Mouse (Mus musculus): ENCODE measurements around the gene Rad51b. TPM values are rescaled to one million over a fixed set of nuclear protein-coding genes. Genes with fewer than 3 reads are reported as not detected.
A peak's percentile ranks its signal among the peaks of the same experiment; 100 is the strongest.

Rad51b gene
- polyA plus RNA-seq, 1 experiment from 2014 or later, result 4.7 TPM

- no peaks in the 10 kb centered on the region for H3K27me3 ChIP-seq (ENCODE audit: control insufficient read depth, insufficient read depth, low read length)
- no peak overlapping the region for H3K4me2 ChIP-seq (ENCODE audit: low read depth)
- no peak for DNase-seq (ENCODE audit: low spot score)
- H3K4me1 ChIP-seq (ENCODE audit: control insufficient read depth, insufficient read depth, low read length), result no peaks in the 10 kb centered on the region
- no peak overlapping the region for H3K27ac ChIP-seq (ENCODE audit: low read depth, low read length)
- H3K9ac ChIP-seq (ENCODE audit: low read length), result no peak overlapping the region
- no peak for ATAC-seq (ENCODE audit: insufficient read depth, low FRiP score, low TSS enrichment)
- peaks cover 8% of the 10 kb centered on the region; the same call in 1 of the 2 replicates for H3K9me3 ChIP-seq (ENCODE audit: control insufficient read depth, low read length)
- no peaks in the 10 kb centered on the region for H3K36me3 ChIP-seq (ENCODE audit: control insufficient read depth, insufficient read depth, low read length)
- no peak overlapping the region for H3K4me3 ChIP-seq (ENCODE audit: low read depth, low read length)
Measured at GRCm38 (mm10) chr12:79725711-79726110, 428.6 kb downstream of the Rad51b start.

- 93% methylated on average over 1 of the region's 2 CpGs for WGBS
- no peak overlapping the region for H3K4me3 ChIP-seq (ENCODE audit: low read depth, low read length)
Measured at GRCm38 (mm10) chr12:79726116-79726515, 429.0 kb downstream of the Rad51b start.

GRCm38 (mm10) chr12:79726959-79727358, 429.9 kb downstream of the Rad51b start:
- Histone ChIP-seq H3K4me3 (ENCODE audit: low read depth, low read length) (no peak overlapping the region), H3K27ac (ENCODE audit: low read depth, low read length) (no peak overlapping the region), H3K36me3 (ENCODE audit: control insufficient read depth, insufficient read depth, low read length) (no peaks in the 10 kb centered on the region), H3K27me3 (ENCODE audit: control insufficient read depth, insufficient read depth, low read length) (no peaks in the 10 kb centered on the region), H3K4me2 (ENCODE audit: low read depth) (no peak overlapping the region), H3K9me3 (ENCODE audit: control insufficient read depth, low read length) (peaks cover 8% of the 10 kb centered on the region; the same call in 1 of the 2 replicates), H3K4me1 (ENCODE audit: control insufficient read depth, insufficient read depth, low read length) (no peaks in the 10 kb centered on the region), H3K9ac (ENCODE audit: low read length) (no peak overlapping the region)
- ATAC-seq (ENCODE audit: insufficient read depth, low FRiP score, low TSS enrichment), result no peak
- DNase-seq (ENCODE audit: low spot score), result no peak

More at GRCm38 (mm10) chr12:79726116-79726515, 429.0 kb downstream of the Rad51b start:
- no peak for DNase-seq (ENCODE audit: low spot score)
- H3K4me2 ChIP-seq (ENCODE audit: low read depth), result no peak overlapping the region
- no peaks in the 10 kb centered on the region for H3K27me3 ChIP-seq (ENCODE audit: control insufficient read depth, insufficient read depth, low read length)
- H3K4me1 ChIP-seq (ENCODE audit: control insufficient read depth, insufficient read depth, low read length), result no peaks in the 10 kb centered on the region
- no peak overlapping the region for H3K9ac ChIP-seq (ENCODE audit: low read length)
- H3K27ac ChIP-seq (ENCODE audit: low read depth, low read length), result no peak overlapping the region
- H3K9me3 ChIP-seq (ENCODE audit: control insufficient read depth, low read length), result peaks cover 8% of the 10 kb centered on the region; the same call in 1 of the 2 replicates
- no peaks in the 10 kb centered on the region for H3K36me3 ChIP-seq (ENCODE audit: control insufficient read depth, insufficient read depth, low read length)
- no peak for ATAC-seq (ENCODE audit: insufficient read depth, low FRiP score, low TSS enrichment)

GRCm38 (mm10) chr12:79729926-79730506, 432.9 kb downstream of the Rad51b start:
- Histone ChIP-seq H3K4me3 (ENCODE audit: low read depth, low read length) (no peak overlapping the region), H3K9ac (ENCODE audit: low read length) (no peak overlapping the region), H3K4me1 (ENCODE audit: control insufficient read depth, insufficient read depth, low read length) (no peaks in the 10 kb centered on the region; the same call in 1 of the 2 replicates), H3K4me2 (ENCODE audit: low read depth) (no peak overlapping the region), H3K27me3 (ENCODE audit: control insufficient read depth, insufficient read depth, low read length) (no peaks in the 10 kb centered on the region), H3K36me3 (ENCODE audit: control insufficient read depth, insufficient read depth, low read length) (no peaks in the 10 kb centered on the region), H3K9me3 (ENCODE audit: control insufficient read depth, low read length) (peaks cover 8% of the 10 kb centered on the region; the same call in 1 of the 2 replicates), H3K27ac (ENCODE audit: low read depth, low read length) (peak overlapping the region; percentile 11; the same call in 1 of the 2 replicates)
- DNase-seq (ENCODE audit: low spot score) (no peak), ATAC-seq (ENCODE audit: insufficient read depth, low FRiP score, low TSS enrichment) (no peak)
- WGBS, result 70% methylated on average over 5 of the region's 5 CpGs

GRCm38 (mm10) chr12:79731905-79732304, 434.8 kb downstream of the Rad51b start:
- H3K4me2 ChIP-seq (ENCODE audit: low read depth), result no peak overlapping the region
- H3K4me1 ChIP-seq (ENCODE audit: control insufficient read depth, insufficient read depth, low read length), result no peaks in the 10 kb centered on the region; the same call in 1 of the 2 replicates
- DNase-seq (ENCODE audit: low spot score) (no peak), ATAC-seq (ENCODE audit: insufficient read depth, low FRiP score, low TSS enrichment) (no peak)
- no peak overlapping the region for H3K4me3 ChIP-seq (ENCODE audit: low read depth, low read length)
- peak overlapping the region; percentile 72 for H3K27ac ChIP-seq (ENCODE audit: low read depth, low read length)
- H3K27me3 ChIP-seq (ENCODE audit: control insufficient read depth, insufficient read depth, low read length), result no peaks in the 10 kb centered on the region
- no peaks in the 10 kb centered on the region for H3K36me3 ChIP-seq (ENCODE audit: control insufficient read depth, insufficient read depth, low read length)
- 92% methylated on average over 6 of the region's 6 CpGs for WGBS
- H3K9ac ChIP-seq (ENCODE audit: low read length), result no peak overlapping the region
- peaks cover 8% of the 10 kb centered on the region; the same call in 1 of the 2 replicates for H3K9me3 ChIP-seq (ENCODE audit: control insufficient read depth, low read length)

- H3K4me3 ChIP-seq (ENCODE audit: low read depth, low read length), result no peak overlapping the region
- peak overlapping the region; percentile 72 for H3K27ac ChIP-seq (ENCODE audit: low read depth, low read length)
- H3K9ac ChIP-seq (ENCODE audit: low read length), result no peak overlapping the region
- no peaks in the 10 kb centered on the region; the same call in 1 of the 2 replicates for H3K4me1 ChIP-seq (ENCODE audit: control insufficient read depth, insufficient read depth, low read length)
- 58% methylated on average over 12 of the region's 12 CpGs for whole genome bisulfite sequencing
- H3K9me3 ChIP-seq (ENCODE audit: control insufficient read depth, low read length), result peaks cover 8% of the 10 kb centered on the region; the same call in 1 of the 2 replicates
- H3K36me3 ChIP-seq (ENCODE audit: control insufficient read depth, insufficient read depth, low read length), result no peaks in the 10 kb centered on the region
- ATAC-seq (ENCODE audit: insufficient read depth, low FRiP score, low TSS enrichment) (peak; percentile 50; the same call in 1 of the 2 replicates), DNase-seq (ENCODE audit: low spot score) (peak; percentile 51)
- H3K27me3 ChIP-seq (ENCODE audit: control insufficient read depth, insufficient read depth, low read length), result no peaks in the 10 kb centered on the region
- no peak overlapping the region for H3K4me2 ChIP-seq (ENCODE audit: low read depth)
Measured at GRCm38 (mm10) chr12:79732355-79733115, 435.5 kb downstream of the Rad51b start.

GRCm38 (mm10) chr12:79735341-79735785, 438.3 kb downstream of the Rad51b start:
- H3K4me1 ChIP-seq (ENCODE audit: control insufficient read depth, insufficient read depth, low read length), result no peaks in the 10 kb centered on the region; the same call in 1 of the 2 replicates
- no peak for DNase-seq (ENCODE audit: low spot score)
- no peak for ATAC-seq (ENCODE audit: insufficient read depth, low FRiP score, low TSS enrichment)
- no peak overlapping the region for H3K4me3 ChIP-seq (ENCODE audit: low read depth, low read length)
- H3K4me2 ChIP-seq (ENCODE audit: low read depth), result no peak overlapping the region
- no peak overlapping the region for H3K9ac ChIP-seq (ENCODE audit: low read length)
- H3K27ac ChIP-seq (ENCODE audit: low read depth, low read length), result no peak overlapping the region
- 68% methylated on average over 13 of the region's 13 CpGs for WGBS
- no peaks in the 10 kb centered on the region for H3K36me3 ChIP-seq (ENCODE audit: control insufficient read depth, insufficient read depth, low read length)
- H3K27me3 ChIP-seq (ENCODE audit: control insufficient read depth, insufficient read depth, low read length), result no peaks in the 10 kb centered on the region
- no peaks in the 10 kb centered on the region for H3K9me3 ChIP-seq (ENCODE audit: control insufficient read depth, low read length)

- Histone ChIP-seq H3K4me1 (ENCODE audit: control insufficient read depth, insufficient read depth, low read length) (no peaks in the 10 kb centered on the region; the same call in 1 of the 2 replicates), H3K4me2 (ENCODE audit: low read depth) (no peak overlapping the region), H3K36me3 (ENCODE audit: control insufficient read depth, insufficient read depth, low read length) (no peaks in the 10 kb centered on the region), H3K27me3 (ENCODE audit: control insufficient read depth, insufficient read depth, low read length) (no peaks in the 10 kb centered on the region), H3K9me3 (ENCODE audit: control insufficient read depth, low read length) (no peaks in the 10 kb centered on the region), H3K9ac (ENCODE audit: low read length) (no peak overlapping the region), H3K27ac (ENCODE audit: low read depth, low read length) (no peak overlapping the region), H3K4me3 (ENCODE audit: low read depth, low read length) (no peak overlapping the region)
- no peak for ATAC-seq (ENCODE audit: insufficient read depth, low FRiP score, low TSS enrichment)
- no peak for DNase-seq (ENCODE audit: low spot score)
- WGBS, result 88% methylated on average over 4 of the region's 4 CpGs
Measured at GRCm38 (mm10) chr12:79735882-79736281, 438.8 kb downstream of the Rad51b start.

Measured in neural tube, embryonic 11.5 days (tissue).